Mouse (Mus musculus) liver, embryonic 11.5 days (tissue): ENCODE measurements around the gene Sept12. TPM values are rescaled to one million over a fixed set of nuclear protein-coding genes. Genes with fewer than 3 reads are reported as not detected.

Experiments
- ATAC-seq: fragments of 200-750 bp; cut with Nextera tagmentation; replicated peaks from 2 replicates; pipeline ENCODE4 v1.8.0; 2017; ENCODE audit warnings: moderate number of reproducible peaks, mild to moderate bottlenecking, moderate TSS enrichment, moderate library complexity; ENCODE audit not compliant: low FRiP score
- DNase-seq: peaks from one replicate; pipeline ENCODE4 v3.0.0-alpha.2; 2017; ENCODE audit warnings: low spot score
- H3K27ac ChIP-seq: fragments of 300-500 bp; sonication (generic); 2 replicates; pipeline ENCODE4 v1.5.1; 2014; ENCODE audit warnings: mild to moderate bottlenecking, low read depth, low read length, control low read depth
- H3K27me3 ChIP-seq: fragments of 300-500 bp; sonication (generic); replicated peaks from 2 replicates; pipeline ENCODE4 v1.6.1; 2014; ENCODE audit warnings: low read length, mixed read lengths; ENCODE audit not compliant: control insufficient read depth, insufficient read depth
- H3K36me3 ChIP-seq: fragments of 300-500 bp; sonication (generic); 2 replicates; pipeline ENCODE4 v1.6.1; 2014; ENCODE audit warnings: mild to moderate bottlenecking, low read length, moderate library complexity, mixed read lengths; ENCODE audit not compliant: control insufficient read depth, insufficient read depth
- H3K4me1 ChIP-seq: fragments of 300-500 bp; sonication (generic); replicated peaks from 2 replicates; pipeline ENCODE4 v1.6.1; 2014; ENCODE audit warnings: low read length, mixed read lengths; ENCODE audit not compliant: control insufficient read depth, insufficient read depth
- H3K4me2 ChIP-seq: fragments of 300-500 bp; sonication (generic); 2 replicates; pipeline ENCODE4 v1.6.1; 2014; ENCODE audit warnings: mild to moderate bottlenecking, control low read depth, moderate library complexity
- H3K4me3 ChIP-seq: fragments of 300-500 bp; sonication (generic); 2 replicates; pipeline ENCODE4 v1.5.1; 2014; ENCODE audit warnings: low read depth, low read length, control low read depth
- H3K9ac ChIP-seq: fragments of 300-500 bp; sonication (generic); 2 replicates; pipeline ENCODE4 v1.6.1; 2014; ENCODE audit warnings: low read depth, low read length, control low read depth
- H3K9me3 ChIP-seq: fragments of 300-500 bp; sonication (generic); 2 replicates; pipeline ENCODE4 v1.6.1; 2016; ENCODE audit warnings: low read length, inconsistent platforms, mixed read lengths; ENCODE audit not compliant: control insufficient read depth
- WGBS: fragments of 180-500 bp; shearing (Covaris S2); extraction: QIAGEN DNeasy Blood & Tissue Kit; methylation state at CpG from one replicate; pipeline ENCODE4 v1.1.7; 2014; 5-methylcytosine and 5-hydroxymethylcytosine counted together
- polyA plus RNA-seq: library from polyadenylated mRNA; unstranded; fragments of >200 nt; fragmentation: Nextera tagmentation; extraction: Ambion mirVana; gene quantifications from 2 replicates; pipeline ENCODE4 v1.2.1, GENCODE M21; 2014

The Sept12 gene
- polyA plus RNA-seq, 1 experiment from 2014 or later, result not detected

GRCm38 (mm10) chr16:4968426-4968825, 29.2 kb downstream of the Sept12 start:
- Histone ChIP-seq H3K4me3 (no peak overlapping the region), H3K9ac (no peak overlapping the region), H3K36me3 (no peaks in the 10 kb centered on the region), H3K9me3 (no peaks in the 10 kb centered on the region), H3K27ac (no peak overlapping the region), H3K4me1 (peaks cover 5% of the 10 kb centered on the region), H3K4me2 (no peak overlapping the region), H3K27me3 (no peaks in the 10 kb centered on the region)
- DNase-seq (no peak), ATAC-seq (no peak)
- 73% methylated on average over 3 of the region's 3 CpGs for WGBS

GRCm38 (mm10) chr16:4965392-4966129, 32.1 kb downstream of the Sept12 start:
- Histone ChIP-seq H3K27me3 (no peaks in the 10 kb centered on the region), H3K4me2 (peak overlapping the region; percentile 93; the same call in 1 of the 2 replicates), H3K4me3 (no peak overlapping the region), H3K9me3 (no peaks in the 10 kb centered on the region), H3K36me3 (no peaks in the 10 kb centered on the region), H3K9ac (no peak overlapping the region), H3K27ac (no peak overlapping the region), H3K4me1 (peaks cover 9% of the 10 kb centered on the region)
- ATAC-seq (no peak), DNase-seq (no peak)
- 84% methylated on average over 8 of the region's 8 CpGs for WGBS

- no peak for DNase-seq
- Histone ChIP-seq H3K4me1 (peaks cover 9% of the 10 kb centered on the region), H3K27ac (no peak overlapping the region; the same call in 1 of the 2 replicates), H3K4me2 (peak overlapping the region; percentile 93), H3K9ac (peak overlapping the region; percentile 80), H3K36me3 (no peaks in the 10 kb centered on the region), H3K4me3 (peak overlapping the region; percentile 94), H3K9me3 (no peaks in the 10 kb centered on the region), H3K27me3 (no peaks in the 10 kb centered on the region)
- ATAC-seq, result no peak; the same call in 1 of the 2 replicates
- 19% methylated on average over 13 of the region's 13 CpGs for WGBS
Observed at GRCm38 (mm10) chr16:4964731-4965391, 32.8 kb downstream of the Sept12 start.

GRCm38 (mm10) chr16:4963797-4964709, 33.6 kb downstream of the Sept12 start, which contains the start of gene Anks3:
Gene Anks3 (minus strand): TSS chr16:4964205.
- peak within 1 kb of the TSS; percentile 94 for H3K4me3 ChIP-seq
- H3K9ac ChIP-seq, result peak within 1 kb of the TSS; percentile 80
- peak within 1 kb of the TSS; percentile 93 for H3K4me2 ChIP-seq
- H3K4me1 ChIP-seq, result peaks cover 9% of the 10 kb centered on the region
- ATAC-seq (peak; percentile 99), DNase-seq (peak; percentile 97)
- 0 out of 2 replicates have a peak, but pooled peaks cover 2% of the 10 kb centered on the region for H3K36me3 ChIP-seq
- H3K27me3 ChIP-seq, result no peaks in the 10 kb centered on the region
- peak within 1 kb of the TSS; percentile 79 for H3K27ac ChIP-seq
- WGBS, result under 1% methylated on average over 76 of the region's 76 CpGs
- no peaks in the 10 kb centered on the region for H3K9me3 ChIP-seq

- Histone ChIP-seq H3K9ac (peak overlapping the region; percentile 80), H3K4me2 (peak overlapping the region; percentile 93), H3K27ac (no peak overlapping the region), H3K27me3 (no peaks in the 10 kb centered on the region), H3K4me3 (peak overlapping the region; percentile 94), H3K36me3 (0 out of 2 replicates have a peak, but pooled peaks cover 2% of the 10 kb centered on the region), H3K4me1 (peaks cover 9% of the 10 kb centered on the region), H3K9me3 (no peaks in the 10 kb centered on the region)
- 33% methylated on average over 9 of the region's 9 CpGs for WGBS
- ATAC-seq (no peak), DNase-seq (no peak)
Observed at GRCm38 (mm10) chr16:4963346-4963745, 34.3 kb downstream of the Sept12 start.

- Histone ChIP-seq H3K9ac (no peak overlapping the region), H3K9me3 (no peaks in the 10 kb centered on the region), H3K4me1 (peaks cover 9% of the 10 kb centered on the region), H3K36me3 (peaks cover 12% of the 10 kb centered on the region; the same call in 1 of the 2 replicates), H3K27me3 (no peaks in the 10 kb centered on the region), H3K4me2 (no peak overlapping the region), H3K27ac (no peak overlapping the region), H3K4me3 (no peak overlapping the region)
- WGBS, result 86% methylated on average over 8 of the region's 8 CpGs
- ATAC-seq, result no peak
- no peak for DNase-seq
Observed at GRCm38 (mm10) chr16:4960260-4960659, 37.4 kb downstream of the Sept12 start.

- no peaks in the 10 kb centered on the region for H3K4me1 ChIP-seq
- H3K9ac ChIP-seq, result no peak overlapping the region
- H3K9me3 ChIP-seq, result no peaks in the 10 kb centered on the region
- 90% methylated on average over 3 of the region's 3 CpGs for WGBS
- no peak overlapping the region for H3K4me2 ChIP-seq
- H3K36me3 ChIP-seq, result peaks cover 28% of the 10 kb centered on the region; the same call in 1 of the 2 replicates
- ATAC-seq (no peak), DNase-seq (no peak)
- H3K27me3 ChIP-seq, result no peaks in the 10 kb centered on the region
- H3K27ac ChIP-seq, result no peak overlapping the region
- H3K4me3 ChIP-seq, result no peak overlapping the region
Observed at GRCm38 (mm10) chr16:4957446-4957845, 40.2 kb downstream of the Sept12 start.

GRCm38 (mm10) chr16:4956609-4957008, 41.0 kb downstream of the Sept12 start:
- DNase-seq, result no peak
- Histone ChIP-seq H3K9me3 (no peaks in the 10 kb centered on the region), H3K27me3 (no peaks in the 10 kb centered on the region), H3K36me3 (peaks cover 31% of the 10 kb centered on the region), H3K27ac (no peak overlapping the region), H3K9ac (no peak overlapping the region), H3K4me1 (no peaks in the 10 kb centered on the region), H3K4me3 (no peak overlapping the region), H3K4me2 (no peak overlapping the region)
- 88% methylated on average over 3 of the region's 3 CpGs for WGBS
- no peak for ATAC-seq
